21 mouse cellular contexts compared by ENCODE assay signal in the genomic region with DNA sequence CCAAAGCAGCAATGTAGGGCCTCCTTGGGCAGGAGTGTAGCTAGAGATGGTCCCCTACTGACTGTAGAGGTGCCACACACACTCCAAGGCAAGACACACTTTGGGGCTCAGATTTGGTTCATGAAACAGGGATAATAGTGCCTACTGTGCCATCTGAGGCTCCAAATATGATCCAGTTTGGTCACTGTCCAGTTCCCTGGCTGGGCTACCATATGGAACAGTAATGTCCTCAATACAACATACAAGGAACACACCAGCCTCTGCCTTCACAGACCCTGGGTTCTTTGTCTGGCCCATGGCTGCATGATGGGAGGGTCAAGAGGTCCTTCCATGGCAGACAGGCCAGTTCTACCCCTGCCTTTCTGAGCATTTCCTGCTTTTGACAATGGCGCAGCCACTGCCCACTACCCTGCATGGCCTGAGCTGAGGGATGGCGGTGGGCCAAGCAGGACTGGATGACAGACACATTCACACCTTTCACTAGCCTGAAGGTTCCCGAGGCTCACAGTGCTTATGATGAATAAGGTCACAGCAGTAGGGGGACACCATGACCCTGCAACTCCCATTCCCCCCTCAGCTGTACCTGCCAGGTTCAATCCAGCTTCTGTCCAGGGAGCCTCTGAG.
DNase-seq lines count a peak whose midpoint lies in the region; TF ChIP-seq lines count a peak whose summit lies in the region.
"Had no signal": no experiment of that assay in that cellular context is flagged by ENCODE, and none has a peak within 500 bp of the region (broad histone marks: within the 10 kb centered on the region; RNA-seq: fewer than 3 reads in every experiment).

No protein-coding gene starts in this region.

- H3K4me3 ChIP-seq in left cerebral cortex, adult 2 months = no peak overlapping the region
- no peak overlapping the region for H3K4me3 ChIP-seq in cortical plate, adult 2 months (ENCODE audit: insufficient read depth, low read length)
- H3K4me3 ChIP-seq: forebrain, embryonic 10.5 days; forebrain, embryonic 13.5 days; heart, adult 2 months; heart, embryonic 10.5 days; heart, embryonic 13.5 days had no signal

- DNase-seq in cerebellum, postnatal 10 days = peak; percentile 79 to 83
- DNase-seq in cerebellum, postnatal 4 days (ENCODE audit: low spot score in 2 of 2) = no peak
- peak; percentile 50 to 52 for DNase-seq in cerebellum, postnatal 36 days
- no peak for DNase-seq in cerebellum, adult 9-10 months
- no peak for DNase-seq in left cerebral cortex, adult 2 months (ENCODE audit: extremely low spot score in 1 of 2, low spot score in 2 of 2)
- DNase-seq in left cerebral cortex, adult 11 months (ENCODE audit: low spot score) = no peak
- no peak for DNase-seq in adrenal gland, postnatal 36 days
- DNase-seq: adrenal gland, adult 2 months; adrenal gland, postnatal 14 days; gastrocnemius, postnatal 10 days; gastrocnemius, postnatal 36 days; heart, adult 2 months; heart, postnatal 14 days; heart, postnatal 4 days had no signal

- peaks cover 17% of the 10 kb centered on the region for H3K4me1 ChIP-seq in cortical plate, adult 2 months (ENCODE audit: control insufficient read depth, insufficient read depth, low read length)

- TF ChIP-seq CTCF in left cerebral cortex, adult 2 months (IDR thresholded peaks at IDR 0.05) = no peak
- TF ChIP-seq CTCF in cortical plate, adult 2 months (IDR thresholded peaks at IDR 0.05; ENCODE audit: extremely low read depth, insufficient read depth, low read length) = no peak

- no peak for TF ChIP-seq POLR2A in cortical plate, adult 2 months (IDR thresholded peaks at IDR 0.05; ENCODE audit: extremely low read depth, insufficient read depth, low read length)

- intact Hi-C loops in left cerebral cortex, adult 2 months (cut with DNase I) = no loop called here

- H3K27ac ChIP-seq in left cerebral cortex, adult 2 months = peak overlapping the region; percentile 91
- H3K27ac ChIP-seq in cortical plate, adult 2 months (ENCODE audit: insufficient read depth, low read length) = 0 out of 2 replicates have a peak overlapping the region, but pooled peaks have one; percentile 16
- H3K27ac ChIP-seq: forebrain, embryonic 10.5 days; forebrain, embryonic 13.5 days; heart, adult 2 months; heart, embryonic 10.5 days; heart, embryonic 13.5 days; hindbrain, embryonic 14.5 days; hindbrain, postnatal 0 days had no signal

Comparison
In these comparisons a context has a peak if more than half of its experiments do, and no peak if none do; other contexts are left out.
1. DNase-seq: peak in cerebellum, postnatal 10 days (2 of 2) and cerebellum, postnatal 36 days (2 of 2); none in cerebellum, postnatal 4 days (0 of 2), cerebellum, adult 9-10 months (single experiment), left cerebral cortex, adult 2 months (0 of 2), left cerebral cortex, adult 11 months (single experiment) and adrenal gland, postnatal 36 days (0 of 2).